Mouse (Mus musculus): ENCODE measurements at regions not wholly inside any gene's neighbourhood (a gene's known extent, or its start where the extent isn't known, plus 50 kb on each side); places are given as distances from the start of the nearest gene placed in this dataset.

DNA sequence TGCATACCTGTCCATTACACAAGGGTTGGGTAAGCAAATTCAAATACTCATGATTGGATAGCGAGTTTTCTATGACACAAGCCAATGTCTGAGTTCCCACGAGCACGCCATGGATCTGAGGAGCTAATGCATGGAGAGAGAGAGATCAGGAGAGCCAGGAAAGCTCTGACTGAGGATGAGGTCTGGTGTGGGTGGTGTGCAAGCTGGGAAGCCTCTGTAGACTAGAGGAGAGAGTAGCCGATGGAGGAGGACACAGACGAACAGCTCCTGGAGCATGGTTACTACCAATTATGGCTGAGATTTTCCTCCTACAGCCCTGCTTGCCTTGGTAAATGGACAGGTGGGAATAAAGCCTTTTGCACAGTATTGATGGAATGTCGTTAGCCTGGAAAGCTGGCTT, 195.1 kb downstream of the Cetn3 start:
- Histone ChIP-seq H3K4me2 (ENCODE audit: low read depth) (no peak overlapping the region), H3K27me3 (ENCODE audit: control insufficient read depth, insufficient read depth, insufficient read length) (no peaks in the 10 kb centered on the region), H3ac (ENCODE audit: control insufficient read depth, insufficient read length) (no peak overlapping the region), H3K4me3 (no peak overlapping the region), H3K79me2 (ENCODE audit: control insufficient read depth, insufficient read depth) (no peaks in the 10 kb centered on the region), H3K36me3 (ENCODE audit: control insufficient read depth, insufficient read depth) (no peaks in the 10 kb centered on the region)
- TF ChIP-seq USF1 (IDR thresholded peaks at IDR 0.05; ENCODE audit: low read depth) (no peak), E2F4 (IDR thresholded peaks at IDR 0.05; ENCODE audit: insufficient read depth) (no peak), TCF12 (IDR thresholded peaks at IDR 0.05; ENCODE audit: insufficient read depth, poor library complexity, severe bottlenecking) (no peak), SRF (IDR thresholded peaks at IDR 0.05; ENCODE audit: control insufficient read depth, insufficient read length, low read depth) (no peak), POLR2A (IDR thresholded peaks at IDR 0.05; ENCODE audit: insufficient read length, low read depth) (no peak), MYOD1 (IDR thresholded peaks at IDR 0.05; ENCODE audit: control insufficient read depth in 1 of 3, insufficient read length in 2 of 3, low read depth in 2 of 3) (no peak), REST (IDR thresholded peaks at IDR 0.05; ENCODE audit: insufficient read depth, insufficient read length) (no peak), POLR2AphosphoS2 (IDR thresholded peaks at IDR 0.05; ENCODE audit: insufficient read length, low read depth) (no peak), CEBPB (IDR thresholded peaks at IDR 0.05; ENCODE audit: insufficient read depth, poor library complexity, severe bottlenecking) (no peak), MAX (IDR thresholded peaks at IDR 0.05; ENCODE audit: low read depth) (no peak), TCF3 (IDR thresholded peaks at IDR 0.05; ENCODE audit: insufficient read length, low read depth) (no peak), MYOG (IDR thresholded peaks at IDR 0.05; ENCODE audit: control insufficient read depth in 1 of 3, insufficient read depth in 1 of 3, insufficient read length in 2 of 3, low read depth in 2 of 3) (no peak)

DNA sequence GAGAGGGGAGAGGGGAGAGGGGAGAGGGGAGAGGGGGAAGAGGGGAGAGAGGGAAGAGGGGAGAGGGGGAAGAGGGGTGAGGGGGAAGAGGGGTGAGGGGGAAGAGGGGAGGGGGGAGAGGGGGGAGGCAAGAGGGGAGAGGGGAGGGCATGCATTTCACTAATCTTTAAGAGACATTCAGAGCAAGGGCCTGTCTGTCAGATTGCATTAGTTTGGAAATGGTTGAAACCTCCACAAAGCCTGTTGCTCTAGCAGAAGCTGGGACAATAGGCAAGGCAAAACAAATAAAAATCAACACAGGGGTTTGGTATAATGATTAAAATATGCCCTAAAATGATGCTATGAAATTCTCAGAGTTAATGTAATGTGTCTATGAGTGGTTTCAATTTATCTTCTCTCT, 196.4 kb downstream of the Cetn3 start:
- Histone ChIP-seq H3K27me3 (ENCODE audit: control insufficient read depth, insufficient read depth, insufficient read length) (no peaks in the 10 kb centered on the region), H3K4me2 (ENCODE audit: low read depth) (no peak overlapping the region)
- TF ChIP-seq TCF3 (IDR thresholded peaks at IDR 0.05; ENCODE audit: insufficient read length, low read depth): no peak
- TF ChIP-seq USF1 (IDR thresholded peaks at IDR 0.05; ENCODE audit: low read depth): no peak

GRCm38 (mm10) chr13:81980094-81980493, 197.2 kb downstream of the Cetn3 start:
- H3K4me2 ChIP-seq (ENCODE audit: low read depth): no peak overlapping the region
- TF ChIP-seq TCF12 (IDR thresholded peaks at IDR 0.05; ENCODE audit: insufficient read depth, poor library complexity, severe bottlenecking): no peak
- no peak for TF ChIP-seq TCF3 (IDR thresholded peaks at IDR 0.05; ENCODE audit: insufficient read length, low read depth)
- TF ChIP-seq POLR2A (IDR thresholded peaks at IDR 0.05; ENCODE audit: insufficient read length, low read depth): no peak
- TF ChIP-seq E2F4 (IDR thresholded peaks at IDR 0.05; ENCODE audit: insufficient read depth): no peak
- TF ChIP-seq USF1 (IDR thresholded peaks at IDR 0.05; ENCODE audit: low read depth): no peak

More for the DNA sequence above, 196.4 kb downstream of the Cetn3 start:
- Histone ChIP-seq H3K36me3 (ENCODE audit: control insufficient read depth, insufficient read depth) (no peaks in the 10 kb centered on the region), H3ac (ENCODE audit: control insufficient read depth, insufficient read length) (no peak overlapping the region), H3K79me2 (ENCODE audit: control insufficient read depth, insufficient read depth) (no peaks in the 10 kb centered on the region), H3K4me3 (no peak overlapping the region)

GRCm38 (mm10) chr13:81982491-81982890, 199.6 kb downstream of the Cetn3 start:
- TF ChIP-seq SRF (IDR thresholded peaks at IDR 0.05; ENCODE audit: control insufficient read depth, insufficient read length, low read depth) (no peak), POLR2AphosphoS2 (IDR thresholded peaks at IDR 0.05; ENCODE audit: insufficient read length, low read depth) (no peak), REST (IDR thresholded peaks at IDR 0.05; ENCODE audit: insufficient read depth, insufficient read length) (no peak), MYOD1 (IDR thresholded peaks at IDR 0.05; ENCODE audit: control insufficient read depth in 1 of 3, insufficient read length in 2 of 3, low read depth in 2 of 3) (no peak), TCF3 (IDR thresholded peaks at IDR 0.05; ENCODE audit: insufficient read length, low read depth) (no peak), USF1 (IDR thresholded peaks at IDR 0.05; ENCODE audit: low read depth) (no peak), MAX (IDR thresholded peaks at IDR 0.05; ENCODE audit: low read depth) (no peak), POLR2A (IDR thresholded peaks at IDR 0.05; ENCODE audit: insufficient read length, low read depth) (no peak), E2F4 (IDR thresholded peaks at IDR 0.05; ENCODE audit: insufficient read depth) (no peak), CEBPB (IDR thresholded peaks at IDR 0.05; ENCODE audit: insufficient read depth, poor library complexity, severe bottlenecking) (no peak), TCF12 (IDR thresholded peaks at IDR 0.05; ENCODE audit: insufficient read depth, poor library complexity, severe bottlenecking) (no peak), MYOG (IDR thresholded peaks at IDR 0.05; ENCODE audit: control insufficient read depth in 1 of 3, insufficient read depth in 1 of 3, insufficient read length in 2 of 3, low read depth in 2 of 3) (no peak)
- H3K27me3 ChIP-seq (ENCODE audit: control insufficient read depth, insufficient read depth, insufficient read length): no peaks in the 10 kb centered on the region
- no peak overlapping the region for H3K4me2 ChIP-seq (ENCODE audit: low read depth)
- H3K4me3 ChIP-seq: no peak overlapping the region
- no peaks in the 10 kb centered on the region for H3K79me2 ChIP-seq (ENCODE audit: control insufficient read depth, insufficient read depth)
- H3K36me3 ChIP-seq (ENCODE audit: control insufficient read depth, insufficient read depth): no peaks in the 10 kb centered on the region
- no peak overlapping the region for H3ac ChIP-seq (ENCODE audit: control insufficient read depth, insufficient read length)

More at GRCm38 (mm10) chr13:81980094-81980493, 197.2 kb downstream of the Cetn3 start:
- no peak overlapping the region for H3K4me3 ChIP-seq
- no peaks in the 10 kb centered on the region for H3K79me2 ChIP-seq (ENCODE audit: control insufficient read depth, insufficient read depth)
- no peaks in the 10 kb centered on the region for H3K27me3 ChIP-seq (ENCODE audit: control insufficient read depth, insufficient read depth, insufficient read length)
- no peaks in the 10 kb centered on the region for H3K36me3 ChIP-seq (ENCODE audit: control insufficient read depth, insufficient read depth)
- no peak overlapping the region for H3ac ChIP-seq (ENCODE audit: control insufficient read depth, insufficient read length)

GRCm38 (mm10) chr13:82000681-82001212, 217.9 kb downstream of the Cetn3 start:
- no peak for TF ChIP-seq SRF (IDR thresholded peaks at IDR 0.05; ENCODE audit: control insufficient read depth, insufficient read length, low read depth)
- no peak for TF ChIP-seq POLR2AphosphoS2 (IDR thresholded peaks at IDR 0.05; ENCODE audit: insufficient read length, low read depth)
- TF ChIP-seq MAX (IDR thresholded peaks at IDR 0.05; ENCODE audit: low read depth): no peak
- TF ChIP-seq MYOG (IDR thresholded peaks at IDR 0.05; ENCODE audit: control insufficient read depth in 1 of 3, insufficient read depth in 1 of 3, insufficient read length in 2 of 3, low read depth in 2 of 3): no peak
- Histone ChIP-seq H3K4me2 (ENCODE audit: low read depth) (no peak overlapping the region), H3K27me3 (ENCODE audit: control insufficient read depth, insufficient read depth, insufficient read length) (no peaks in the 10 kb centered on the region), H3ac (ENCODE audit: control insufficient read depth, insufficient read length) (no peak overlapping the region), H3K79me2 (ENCODE audit: control insufficient read depth, insufficient read depth) (no peaks in the 10 kb centered on the region), H3K36me3 (ENCODE audit: control insufficient read depth, insufficient read depth) (no peaks in the 10 kb centered on the region), H3K4me3 (no peak overlapping the region)

Measured in myocyte (in vitro differentiated cells).